Mouse (Mus musculus) heart, adult 9 months (tissue): ENCODE data around the gene Twist2.
A peak's percentile ranks its signal among the peaks of the same experiment; 100 is the strongest.

Experiments
- DNase-seq, 2 experiments: peaks; one replicate each; pipeline ENCODE4 v3.0.0; 2022; ENCODE audit warnings: low spot score in 2 of 2

Twist2 gene

GRCm38 (mm10) chr1:91873572-91874285, 72.5 kb downstream of the Twist2 start:
- no peak for DNase-seq

GRCm38 (mm10) chr1:91874633-91875032, 73.4 kb downstream of the Twist2 start:
- DNase-seq = peak; percentile 50 to 74

- DNase-seq = no peak
These were observed 73.9 kb downstream of the Twist2 start for GRCm38 (mm10) chr1:91875042-91875720.

GRCm38 (mm10) chr1:91878696-91879095, 77.4 kb downstream of the Twist2 start:
- no peak for DNase-seq

GRCm38 (mm10) chr1:91880156-91880555, 78.9 kb downstream of the Twist2 start:
- DNase-seq = no peak

- no peak for DNase-seq
These were observed 79.6 kb downstream of the Twist2 start for GRCm38 (mm10) chr1:91880899-91881298.

GRCm38 (mm10) chr1:91883115-91883514, 81.9 kb downstream of the Twist2 start:
- DNase-seq = no peak

- no peak for DNase-seq
These were observed 92.3 kb downstream of the Twist2 start for GRCm38 (mm10) chr1:91893598-91893997.

- no peak for DNase-seq
These were observed 93.0 kb downstream of the Twist2 start for GRCm38 (mm10) chr1:91894286-91894685.

- no peak for DNase-seq
These were observed 95.8 kb downstream of the Twist2 start for GRCm38 (mm10) chr1:91897078-91897477.
